Mouse (Mus musculus) NIH3T3 (cell line): ENCODE measurements around the gene Erbb2.

Experiments used
- DNase-seq: peaks from one replicate; pipeline ENCODE4 v3.0.0-alpha.2; 2012; ENCODE audit warnings: low read depth

Gene Erbb2

GRCm38 (mm10) chr11:98418939-98419547, 6.8 kb downstream of the Erbb2 start:
- no peak for DNase-seq

- no peak for DNase-seq
These were observed 14.3 kb downstream of the Erbb2 start for GRCm38 (mm10) chr11:98426592-98426991.

GRCm38 (mm10) chr11:98428436-98428835, 16.2 kb downstream of the Erbb2 start:
- no peak for DNase-seq

- no peak for DNase-seq
These were observed 19.7 kb downstream of the Erbb2 start for GRCm38 (mm10) chr11:98431743-98432502.

GRCm38 (mm10) chr11:98435723-98436122, 23.5 kb downstream of the Erbb2 start:
- no peak for DNase-seq

- peak; percentile 7 for DNase-seq
These were observed 25.2 kb downstream of the Erbb2 start for GRCm38 (mm10) chr11:98437441-98437840.

- peak; percentile 98 for DNase-seq
These were observed 26.3 kb downstream of the Erbb2 start, which contains the start of gene Mien1 for GRCm38 (mm10) chr11:98438331-98439158. Gene Mien1, minus strand, starts transcription at chr11:98438991.

GRCm38 (mm10) chr11:98443688-98444087, 31.4 kb downstream of the Erbb2 start:
- no peak for DNase-seq

GRCm38 (mm10) chr11:98445238-98445637, 33.0 kb downstream of the Erbb2 start:
- no peak for DNase-seq

GRCm38 (mm10) chr11:98445679-98446078, 33.4 kb downstream of the Erbb2 start:
- no peak for DNase-seq

- no peak for DNase-seq
These were observed 33.9 kb downstream of the Erbb2 start, which contains the start of gene Grb7 for GRCm38 (mm10) chr11:98446213-98446561. Gene Grb7, plus strand, starts transcription at chr11:98446394.

GRCm38 (mm10) chr11:98446562-98447474, 34.5 kb downstream of the Erbb2 start:
- no peak for DNase-seq

- no peak for DNase-seq
These were observed 35.2 kb downstream of the Erbb2 start for GRCm38 (mm10) chr11:98447475-98447834.

GRCm38 (mm10) chr11:98448191-98448790, 36.0 kb downstream of the Erbb2 start:
- no peak for DNase-seq

- DNase-seq, result no peak
These were observed 37.1 kb downstream of the Erbb2 start for GRCm38 (mm10) chr11:98449419-98449818.

GRCm38 (mm10) chr11:98449921-98450771, 37.9 kb downstream of the Erbb2 start:
- no peak for DNase-seq

- DNase-seq, result peak; percentile 14
These were observed 43.2 kb downstream of the Erbb2 start for GRCm38 (mm10) chr11:98455484-98455883.

GRCm38 (mm10) chr11:98456545-98456944, 44.3 kb downstream of the Erbb2 start:
- no peak for DNase-seq

- no peak for DNase-seq
These were observed 44.7 kb downstream of the Erbb2 start for GRCm38 (mm10) chr11:98456945-98457344.
